Mouse (Mus musculus) gastrocnemius, postnatal 25 days (tissue): ENCODE results near the gene Cpsf6. TPM values are rescaled to one million over a fixed set of nuclear protein-coding genes. Genes with fewer than 3 reads are reported as not detected.

Source experiments
- DNase-seq: peaks from one replicate; pipeline ENCODE4 v3.0.0; 2022
- total RNA-seq, 2 experiments: library from RNA; stranded (reverse); gene quantifications; 1 replicate in 1 of 2; 2 replicates in 1 of 2; pipeline ENCODE4 v1.2.3; 2021

The Cpsf6 gene
- total RNA-seq, 2 experiments from 2014 or later, result 21.6 to 24.2 TPM

GRCm38 (mm10) chr10:117414726-117415125, 34.9 kb upstream of the Cpsf6 start:
- no peak for DNase-seq

- no peak for DNase-seq
Measured at GRCm38 (mm10) chr10:117413562-117414527, 34.0 kb upstream of the Cpsf6 start.

- no peak for DNase-seq
Measured at GRCm38 (mm10) chr10:117412474-117413057, 32.8 kb upstream of the Cpsf6 start.

- DNase-seq, result no peak
Measured at GRCm38 (mm10) chr10:117411716-117412473, 32.1 kb upstream of the Cpsf6 start.

GRCm38 (mm10) chr10:117411131-117411530, 31.3 kb upstream of the Cpsf6 start:
- DNase-seq, result no peak

- no peak for DNase-seq
Measured at GRCm38 (mm10) chr10:117410481-117411048, 30.8 kb upstream of the Cpsf6 start.

- no peak for DNase-seq
Measured at GRCm38 (mm10) chr10:117409373-117410354, 29.8 kb upstream of the Cpsf6 start.

GRCm38 (mm10) chr10:117408545-117409372, 28.9 kb upstream of the Cpsf6 start:
- no peak for DNase-seq

GRCm38 (mm10) chr10:117407734-117408288, 28.0 kb upstream of the Cpsf6 start:
- DNase-seq, result no peak

GRCm38 (mm10) chr10:117406843-117407733, 27.3 kb upstream of the Cpsf6 start:
- DNase-seq, result no peak

- DNase-seq, result no peak
Measured at GRCm38 (mm10) chr10:117406283-117406588, 26.4 kb upstream of the Cpsf6 start.

- DNase-seq, result no peak
Measured at GRCm38 (mm10) chr10:117405526-117406282, 25.9 kb upstream of the Cpsf6 start.

- no peak for DNase-seq
Measured at GRCm38 (mm10) chr10:117404384-117404783, 24.6 kb upstream of the Cpsf6 start.

GRCm38 (mm10) chr10:117403344-117403953, 23.6 kb upstream of the Cpsf6 start:
- no peak for DNase-seq

- no peak for DNase-seq
Measured at GRCm38 (mm10) chr10:117402403-117403333, 22.9 kb upstream of the Cpsf6 start.

- DNase-seq, result no peak
Measured at GRCm38 (mm10) chr10:117401364-117401763, 21.5 kb upstream of the Cpsf6 start.
